Mouse (Mus musculus) embryo, embryonic 10.5 days (tissue): Measurements from ENCODE around the gene Arhgap6.

Source experiments
- DNase-seq: peaks from one replicate; pipeline ENCODE4 v3.0.0-alpha.2; 2015; ENCODE audit warnings: low spot score

Arhgap6 gene

GRCm38 (mm10) chrX:168980370-168980769, 185.5 kb downstream of the Arhgap6 start:
- no peak for DNase-seq

GRCm38 (mm10) chrX:169007066-169007465, 212.2 kb downstream of the Arhgap6 start:
- DNase-seq = no peak

- DNase-seq = no peak
These were observed 217.8 kb downstream of the Arhgap6 start for GRCm38 (mm10) chrX:169012701-169013100.

GRCm38 (mm10) chrX:169034390-169034789, 239.5 kb downstream of the Arhgap6 start:
- no peak for DNase-seq

- peak; percentile 69 for DNase-seq
These were observed 241.8 kb downstream of the Arhgap6 start for GRCm38 (mm10) chrX:169036403-169037296.

GRCm38 (mm10) chrX:169037401-169037800, 242.5 kb downstream of the Arhgap6 start:
- DNase-seq = no peak

- no peak for DNase-seq
These were observed 249.0 kb downstream of the Arhgap6 start for GRCm38 (mm10) chrX:169043872-169044271.

- DNase-seq = no peak
These were observed 252.7 kb downstream of the Arhgap6 start for GRCm38 (mm10) chrX:169047595-169047994.

- no peak for DNase-seq
These were observed 254.7 kb downstream of the Arhgap6 start for GRCm38 (mm10) chrX:169049550-169049949.

GRCm38 (mm10) chrX:169053907-169054476, 259.1 kb downstream of the Arhgap6 start:
- DNase-seq = peak; percentile 9

- DNase-seq = no peak
These were observed 267.7 kb downstream of the Arhgap6 start for GRCm38 (mm10) chrX:169062555-169062954.

GRCm38 (mm10) chrX:169065298-169065697, 270.4 kb downstream of the Arhgap6 start:
- no peak for DNase-seq

- no peak for DNase-seq
These were observed 271.0 kb downstream of the Arhgap6 start for GRCm38 (mm10) chrX:169065922-169066321.

- no peak for DNase-seq
These were observed 280.1 kb downstream of the Arhgap6 start for GRCm38 (mm10) chrX:169075020-169075419.

GRCm38 (mm10) chrX:169081609-169082008, 286.7 kb downstream of the Arhgap6 start:
- DNase-seq = no peak

GRCm38 (mm10) chrX:169085871-169086270, 291.0 kb downstream of the Arhgap6 start:
- peak; percentile 74 for DNase-seq

- DNase-seq = no peak
These were observed 294.3 kb downstream of the Arhgap6 start for GRCm38 (mm10) chrX:169089221-169089620.

- no peak for DNase-seq
These were observed 299.7 kb downstream of the Arhgap6 start for GRCm38 (mm10) chrX:169094601-169095000.

GRCm38 (mm10) chrX:169095584-169095983, 300.7 kb downstream of the Arhgap6 start:
- no peak for DNase-seq

- no peak for DNase-seq
These were observed 307.8 kb downstream of the Arhgap6 start for GRCm38 (mm10) chrX:169102665-169103064.

GRCm38 (mm10) chrX:169106048-169106622, 311.2 kb downstream of the Arhgap6 start:
- DNase-seq = no peak

- DNase-seq = no peak
These were observed 312.5 kb downstream of the Arhgap6 start for GRCm38 (mm10) chrX:169107372-169107771.

GRCm38 (mm10) chrX:169110031-169110430, 315.1 kb downstream of the Arhgap6 start:
- DNase-seq = no peak
